Mouse (Mus musculus) kidney, postnatal 10 days (tissue): ENCODE measurements around the gene Rad9b.

ENCODE experiments used
- DNase-seq: peaks from one replicate; pipeline ENCODE4 v3.0.0; 2021; ENCODE audit warnings: mixed read lengths

Gene Rad9b

GRCm38 (mm10) chr5:122353807-122354491 lies at the start of gene Rad9b, which contains the start of gene Vps29:
TSS of gene Rad9b (minus strand) at chr5:122354233.
TSS of gene Vps29 (plus strand) at chr5:122354369.
- DNase-seq = peak; percentile 100

- DNase-seq = no peak
These were observed 49.3 kb upstream of the Rad9b start for GRCm38 (mm10) chr5:122403362-122403761.

DNA sequence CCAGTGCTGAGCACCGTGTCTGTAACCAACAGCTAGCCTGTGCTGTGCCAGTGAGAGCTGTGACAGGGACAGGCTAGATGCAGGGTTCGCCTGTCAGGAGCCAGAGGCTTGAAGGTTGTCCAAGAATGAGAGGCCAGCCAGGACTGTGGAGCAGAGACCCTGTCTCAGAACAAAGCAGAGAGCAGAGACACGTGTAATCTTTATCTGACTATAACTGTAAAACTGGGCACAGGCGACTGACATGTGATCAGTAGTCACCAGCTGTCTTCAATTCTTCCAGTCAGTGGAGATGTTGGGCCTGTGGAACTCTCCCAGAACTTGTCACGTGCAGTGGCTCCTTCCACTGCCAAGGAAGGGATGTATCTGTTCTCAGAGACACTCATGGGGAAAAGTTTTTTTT lies 48.7 kb upstream of the Rad9b start:
- DNase-seq = peak; percentile 39

- peak; percentile 22 for DNase-seq
These were observed 48.1 kb upstream of the Rad9b start for GRCm38 (mm10) chr5:122402160-122402559.

GRCm38 (mm10) chr5:122401303-122401640 lies 47.2 kb upstream of the Rad9b start:
- DNase-seq = peak; percentile 83

DNA sequence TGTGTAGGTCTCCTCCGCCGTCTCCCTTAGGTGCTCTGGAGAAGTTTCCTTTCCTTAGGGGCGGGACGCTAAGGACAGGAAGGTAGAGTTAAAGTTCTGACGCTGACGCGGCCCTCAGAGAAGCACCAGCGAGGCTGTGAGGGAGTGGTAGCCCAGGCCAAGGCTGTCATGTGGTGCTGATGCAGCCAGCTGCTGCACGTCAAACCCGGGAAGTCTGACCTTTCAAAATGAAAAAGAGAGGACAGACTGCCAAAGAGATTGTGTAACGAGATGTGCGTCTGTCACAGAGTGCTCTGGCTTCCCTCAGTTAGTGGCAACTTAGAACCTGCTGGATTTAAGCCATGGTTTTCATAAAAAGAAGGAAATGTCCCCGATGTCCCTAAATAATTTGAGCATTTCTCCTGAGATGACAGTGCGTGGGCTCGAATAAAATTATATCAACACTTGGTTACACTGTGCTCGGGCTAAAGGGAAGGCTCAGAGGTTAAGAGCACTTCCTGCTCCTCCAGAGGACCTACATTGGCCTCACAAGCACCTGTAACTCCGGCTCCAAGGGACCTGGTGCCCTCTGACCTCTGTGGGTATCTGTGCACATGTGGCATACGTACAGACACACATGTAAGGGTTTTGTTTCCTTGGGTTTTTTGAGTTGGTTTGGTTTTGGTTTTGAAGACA lies 46.7 kb upstream of the Rad9b start:
- DNase-seq = peak; percentile 84

GRCm38 (mm10) chr5:122399871-122400270 lies 45.8 kb upstream of the Rad9b start:
- peak; percentile 34 for DNase-seq

- DNase-seq = no peak
These were observed 43.5 kb upstream of the Rad9b start for GRCm38 (mm10) chr5:122397495-122397894.

DNA sequence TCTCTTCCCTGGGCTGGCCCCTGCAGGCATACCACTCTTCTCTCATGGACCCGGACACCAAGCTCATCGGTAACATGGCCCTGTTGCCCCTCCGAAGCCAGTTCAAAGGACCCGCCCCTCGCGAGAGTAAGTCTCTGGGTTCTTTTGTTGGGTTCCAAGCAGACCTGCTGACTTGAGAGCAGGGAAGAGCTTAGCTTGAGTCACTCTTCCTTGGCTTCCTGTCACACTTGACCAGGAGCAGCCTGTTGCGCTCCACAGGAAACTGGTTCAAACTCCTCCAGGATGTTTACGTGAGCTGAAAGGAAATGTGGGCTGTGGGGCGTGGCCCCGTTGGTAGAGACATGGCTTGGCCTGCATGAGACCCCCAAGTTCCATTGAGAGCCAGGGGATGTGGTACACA lies 42.8 kb upstream of the Rad9b start:
- DNase-seq = peak; percentile 78

- peak; percentile 90 for DNase-seq
These were observed 39.9 kb upstream of the Rad9b start for GRCm38 (mm10) chr5:122393887-122394286.

DNA sequence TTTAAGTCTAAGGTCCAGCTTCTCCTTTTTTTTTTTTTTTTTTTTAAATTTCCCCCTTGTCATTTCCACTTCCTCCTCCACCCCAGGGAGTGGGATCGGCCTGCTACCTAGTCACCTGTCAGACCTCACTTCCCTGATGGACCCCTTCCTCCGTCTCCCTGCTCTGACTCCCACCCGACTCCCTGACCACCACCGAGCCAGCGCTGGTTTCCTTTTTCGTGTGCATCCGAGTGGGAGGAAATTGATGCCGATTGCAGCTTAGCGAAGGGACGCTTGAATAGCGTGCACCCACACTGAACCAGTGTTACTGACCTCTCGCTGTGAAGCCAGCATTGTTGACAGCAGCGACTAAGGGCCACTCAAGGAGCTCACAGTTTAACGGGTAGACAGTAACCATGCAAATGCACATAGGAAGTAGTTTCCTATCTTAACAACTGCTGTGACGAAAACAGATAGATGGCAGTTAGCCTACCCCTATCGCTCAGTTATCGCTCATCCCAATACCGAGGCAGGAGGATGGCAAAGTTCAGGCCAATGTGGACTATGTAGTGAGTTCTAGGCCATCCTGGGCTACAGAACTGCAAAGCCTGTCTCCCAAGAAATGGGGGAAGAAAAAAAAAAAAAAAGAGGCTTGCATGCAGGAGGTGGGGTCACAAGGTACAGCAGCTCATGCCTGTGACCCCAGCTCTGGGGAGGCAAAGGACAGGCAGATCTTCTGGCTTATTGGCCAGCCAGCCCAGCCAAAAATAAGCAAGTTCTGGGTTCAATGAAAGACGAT lies 38.4 kb upstream of the Rad9b start:
- DNase-seq = peak; percentile 43

DNA sequence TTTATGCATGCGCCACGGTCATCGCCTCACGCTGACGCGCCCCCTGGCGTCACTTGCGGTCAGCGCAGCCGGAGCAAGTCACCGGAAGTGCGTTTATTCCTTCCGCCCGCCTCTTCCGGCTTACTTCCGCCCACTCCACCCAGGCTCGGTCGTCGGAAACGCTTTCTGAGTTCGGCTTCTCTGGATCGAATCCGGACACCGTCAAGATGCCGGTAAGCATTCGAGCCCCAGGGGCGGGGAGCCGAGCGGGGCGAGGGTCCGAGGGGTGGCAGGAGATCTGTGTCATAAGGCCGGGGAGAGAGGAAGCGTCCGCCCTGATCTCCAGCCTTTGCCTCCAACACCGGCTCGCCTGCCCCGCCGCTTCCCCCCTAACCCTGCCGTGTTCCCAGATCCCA lies 37.8 kb upstream of the Rad9b start, which contains the start of gene Arpc3:
Gene Arpc3, plus strand, starts transcription at position 93 of the 395 bp plus-strand sequence.
- DNase-seq = peak; percentile 96

DNA sequence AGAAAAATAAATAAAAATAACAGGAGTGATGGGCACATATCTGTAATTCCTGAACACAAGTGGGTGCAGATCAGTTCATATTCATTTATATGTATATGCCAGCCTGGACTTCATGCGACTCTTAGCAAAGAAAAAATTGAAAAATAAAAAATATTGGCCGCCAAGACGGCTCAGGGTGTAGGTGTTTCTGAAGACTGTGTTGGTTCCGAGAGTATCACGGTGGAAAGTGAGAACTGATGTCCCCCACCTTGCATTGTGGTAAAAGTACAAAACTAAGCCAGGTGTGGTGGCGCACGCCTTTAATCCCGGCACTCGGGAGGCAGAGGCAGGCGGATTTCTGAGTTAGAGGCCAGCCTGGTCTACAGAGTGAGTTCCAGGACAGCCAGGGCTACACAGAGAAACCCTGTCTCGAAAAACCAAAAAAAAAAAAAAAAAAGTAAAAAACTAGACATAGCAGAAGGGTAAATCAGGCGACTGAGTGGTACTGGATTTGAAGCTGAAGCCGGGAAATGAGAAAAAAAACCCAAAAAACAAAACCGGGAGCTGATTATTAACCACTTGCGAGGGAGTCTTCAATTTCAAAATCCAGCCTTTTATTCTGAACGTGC lies 37.2 kb upstream of the Rad9b start:
- no peak for DNase-seq

GRCm38 (mm10) chr5:122390671-122391070 lies 36.6 kb upstream of the Rad9b start:
- DNase-seq = no peak

GRCm38 (mm10) chr5:122390006-122390405 lies 36.0 kb upstream of the Rad9b start:
- no peak for DNase-seq

GRCm38 (mm10) chr5:122379374-122380155 lies 25.5 kb upstream of the Rad9b start:
- DNase-seq = peak; percentile 83

- DNase-seq = no peak
These were observed 24.1 kb upstream of the Rad9b start for GRCm38 (mm10) chr5:122378171-122378570.

DNA sequence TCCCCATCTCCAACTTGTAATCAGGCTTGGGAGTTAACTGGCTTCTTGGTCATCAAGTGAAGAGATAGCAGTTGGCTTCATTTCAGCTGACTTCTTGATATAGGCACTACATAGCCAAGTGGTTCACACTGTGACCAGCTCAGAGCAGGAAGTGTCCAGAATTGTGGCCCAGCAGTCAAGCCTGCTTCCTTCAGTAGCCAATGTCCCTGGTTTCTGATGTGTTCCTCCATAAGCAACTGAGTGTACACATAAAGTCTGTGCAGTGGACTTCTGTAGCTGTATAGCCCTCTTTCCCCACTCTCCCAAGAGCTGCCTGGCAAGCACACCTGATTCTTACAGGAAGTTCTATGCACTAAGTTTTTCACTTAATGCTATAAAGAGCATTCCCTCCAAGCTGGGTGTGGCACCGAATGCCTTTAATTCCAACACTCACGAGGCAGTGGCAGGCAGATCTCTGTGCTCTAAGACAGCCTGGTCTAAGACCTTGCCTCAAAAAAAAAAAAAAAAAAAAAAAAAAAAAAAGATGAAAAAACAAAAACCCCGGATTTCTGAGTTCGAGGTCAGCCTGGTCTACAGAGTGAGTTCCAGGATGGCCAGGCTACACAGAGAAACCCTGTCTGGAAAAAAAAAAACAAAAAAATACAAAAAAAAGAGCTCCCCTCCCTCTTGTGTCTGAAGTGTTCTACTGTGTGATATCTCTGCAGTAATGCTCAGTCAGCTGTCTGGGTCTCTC lies 23.2 kb upstream of the Rad9b start:
- DNase-seq = no peak

DNA sequence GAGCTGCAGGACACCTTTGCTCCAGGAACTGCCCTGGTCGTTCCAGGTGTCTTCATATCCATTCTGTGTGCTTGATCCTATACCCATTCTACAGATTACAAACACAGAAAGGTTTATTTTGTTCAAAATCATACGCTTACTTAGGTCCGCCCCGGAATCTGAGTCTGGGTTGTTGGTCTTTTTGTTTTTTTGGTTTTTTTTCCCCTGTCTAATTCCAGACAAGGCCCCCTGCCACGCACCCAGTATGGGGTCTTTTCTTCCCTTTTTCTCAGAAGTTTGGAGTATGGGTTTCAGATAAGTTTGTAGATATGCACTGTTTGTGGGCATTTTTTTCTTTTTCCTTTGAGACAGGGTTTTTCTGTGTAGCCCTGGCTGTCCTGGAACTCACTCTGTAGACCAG lies 18.8 kb upstream of the Rad9b start:
- no peak for DNase-seq

DNA sequence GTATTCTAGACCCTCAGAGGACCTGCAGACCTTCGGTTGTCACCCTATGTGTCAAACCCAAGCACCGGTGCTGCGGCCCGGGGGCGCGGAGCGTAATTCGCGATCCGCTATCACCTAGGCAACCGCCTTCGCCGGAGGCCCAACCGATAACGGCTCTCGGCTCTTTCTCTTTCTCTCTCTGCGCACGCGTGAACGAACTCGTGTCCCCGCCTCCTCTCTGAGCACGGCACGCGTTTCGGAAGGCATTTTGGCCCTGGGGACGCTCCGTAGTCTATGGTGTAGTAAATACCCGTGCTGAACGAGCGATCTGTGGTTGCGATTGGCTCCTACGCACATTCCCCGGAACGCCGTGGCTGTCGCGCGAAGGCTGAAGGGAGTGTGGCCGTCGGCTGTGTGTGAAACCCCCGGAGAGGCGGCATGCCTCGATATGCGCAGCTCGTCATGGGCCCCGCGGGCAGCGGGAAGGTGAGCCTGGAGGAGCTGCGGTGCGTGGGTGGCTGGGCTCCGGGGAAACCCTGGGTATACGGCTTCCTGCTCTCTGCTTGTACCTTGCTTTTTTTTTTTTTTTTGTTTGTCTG lies 18.2 kb upstream of the Rad9b start, which contains the start of gene Fam216a:
Gene Fam216a, minus strand, starts transcription at position 173 of the 578 bp plus-strand sequence.
- peak; percentile 99 for DNase-seq

GRCm38 (mm10) chr5:122371591-122372191 lies 17.7 kb upstream of the Rad9b start, which contains the start of gene Gpn3:
TSS of gene Gpn3 (plus strand) at chr5:122371876.
- no peak for DNase-seq
